Mouse (Mus musculus): ENCODE data around the gene Snx21.

Snx21 gene

GRCm38 (mm10) chr2:164770279-164770678 lies 15.3 kb upstream of the Snx21 start:
- DNase-seq (ENCODE audit: low read depth, low spot score), result no peak

- DNase-seq (ENCODE audit: low read depth, low spot score), result no peak
These were observed 14.5 kb upstream of the Snx21 start for GRCm38 (mm10) chr2:164771123-164771522.

- DNase-seq (ENCODE audit: low read depth, low spot score), result no peak
These were observed 12.2 kb upstream of the Snx21 start for GRCm38 (mm10) chr2:164773229-164773988.

GRCm38 (mm10) chr2:164773989-164774364 lies 11.6 kb upstream of the Snx21 start:
- peak; percentile 39 for DNase-seq (ENCODE audit: low read depth, low spot score)

DNA sequence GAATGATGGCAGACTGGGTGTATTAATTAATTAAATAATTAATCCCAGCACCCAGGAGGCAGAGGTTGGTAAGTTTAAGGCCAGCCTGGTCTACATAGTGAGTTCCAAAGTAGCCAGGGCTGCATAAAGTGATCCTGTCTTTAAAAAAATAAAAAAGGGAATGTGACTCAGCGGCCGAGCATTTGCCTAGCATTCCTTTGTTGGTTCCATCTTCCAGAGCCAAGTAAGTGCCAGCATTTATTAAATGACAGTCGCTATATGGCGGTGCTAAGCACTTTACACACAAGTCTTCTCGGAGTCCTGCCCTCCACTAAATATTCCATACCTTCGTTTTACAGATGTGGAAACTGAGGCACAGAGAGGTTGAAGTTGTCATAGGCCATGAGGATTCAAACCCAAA lies 9.5 kb upstream of the Snx21 start:
- DNase-seq (ENCODE audit: low read depth, low spot score), result no peak

GRCm38 (mm10) chr2:164776801-164777200 lies 8.8 kb upstream of the Snx21 start:
- DNase-seq (ENCODE audit: low read depth, low spot score), result no peak

DNA sequence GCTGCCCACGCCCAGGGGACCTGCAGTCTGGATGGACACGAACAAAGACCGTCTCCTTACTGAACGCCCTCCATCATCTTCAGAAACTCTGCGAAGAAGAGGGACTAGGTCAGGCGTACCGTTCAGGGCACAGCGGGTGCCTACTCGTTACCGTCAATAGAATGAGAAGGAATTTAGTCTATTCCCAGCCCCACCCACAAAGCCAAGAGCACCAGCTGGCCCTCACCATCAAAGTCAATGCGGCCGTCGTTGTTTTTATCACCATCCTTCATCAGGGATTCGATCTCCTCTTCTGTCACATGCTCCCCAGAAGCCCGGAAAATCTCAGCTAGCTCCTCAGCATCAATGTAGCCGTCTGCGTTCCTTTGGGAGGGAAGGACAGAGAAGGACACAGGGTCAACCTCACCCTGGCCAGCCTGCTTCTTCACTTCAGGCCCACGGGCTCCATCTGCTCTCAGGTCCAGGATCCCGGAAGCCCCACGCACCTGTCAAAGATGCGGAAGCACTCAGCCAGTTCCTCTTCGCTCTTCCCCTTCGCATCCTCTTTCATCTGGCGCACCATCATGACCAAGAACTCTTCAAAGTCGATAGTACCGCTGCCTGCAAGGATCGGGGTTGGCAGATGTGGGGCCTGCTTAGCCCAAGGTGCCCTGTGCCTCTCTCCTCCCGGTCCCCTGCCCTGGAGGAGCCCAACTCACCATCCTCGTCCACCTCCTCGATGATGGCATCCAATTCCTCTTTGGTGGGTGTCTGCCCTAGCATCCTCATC lies 8.2 kb upstream of the Snx21 start:
- peak; percentile 78 for DNase-seq (ENCODE audit: low read depth, low spot score)

DNA sequence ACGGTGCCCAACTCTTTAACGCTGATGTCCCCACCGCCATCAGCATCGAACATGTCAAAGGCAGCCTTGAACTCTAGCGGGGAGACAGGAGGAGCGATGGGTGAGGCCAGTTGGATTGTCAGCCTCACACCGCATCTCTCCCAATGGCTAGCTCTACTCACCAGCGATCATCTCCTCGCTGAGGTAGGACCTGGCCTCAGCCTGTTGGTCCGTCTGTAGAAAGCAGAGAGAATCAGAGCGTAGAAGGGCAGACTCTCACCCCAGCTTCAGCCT lies 7.7 kb upstream of the Snx21 start:
- no peak for DNase-seq (ENCODE audit: low read depth, low spot score)

GRCm38 (mm10) chr2:164778809-164779208 lies 6.8 kb upstream of the Snx21 start:
- DNase-seq (ENCODE audit: low read depth, low spot score), result no peak

DNA sequence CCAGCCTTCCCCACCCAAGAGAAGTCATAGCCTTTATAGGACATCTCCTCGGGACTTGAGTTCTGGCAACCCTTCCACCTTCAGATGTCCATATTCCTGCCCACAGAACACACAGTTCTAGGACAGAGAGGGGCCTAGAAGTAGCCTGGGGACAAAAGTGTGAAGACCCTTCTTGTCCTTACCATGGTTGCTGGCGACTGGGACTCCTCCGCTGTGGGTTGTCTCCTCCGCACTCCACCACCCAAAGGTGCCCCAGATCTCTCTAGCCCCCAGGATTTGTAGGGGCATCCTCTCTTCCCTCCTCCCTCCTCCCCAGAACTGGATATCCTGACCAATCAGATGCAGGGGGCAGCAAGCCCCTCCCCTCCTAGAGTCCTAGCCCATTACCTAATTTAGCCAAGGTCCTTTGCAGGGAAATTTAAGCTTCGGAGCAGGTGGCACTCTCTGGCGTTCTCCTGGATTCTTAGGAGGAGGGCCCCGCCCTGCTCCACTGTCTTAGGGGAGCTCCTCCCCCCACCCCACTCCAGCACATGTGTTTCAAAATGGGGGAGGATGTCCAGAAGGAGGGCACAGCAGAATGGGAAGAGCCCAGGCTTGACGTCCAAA lies 6.0 kb upstream of the Snx21 start, which contains the start of gene Tnnc2:
Tnnc2 (minus strand) TSS at position 487 of the 606 bp plus-strand sequence.
- DNase-seq (ENCODE audit: low read depth, low spot score), result no peak

DNA sequence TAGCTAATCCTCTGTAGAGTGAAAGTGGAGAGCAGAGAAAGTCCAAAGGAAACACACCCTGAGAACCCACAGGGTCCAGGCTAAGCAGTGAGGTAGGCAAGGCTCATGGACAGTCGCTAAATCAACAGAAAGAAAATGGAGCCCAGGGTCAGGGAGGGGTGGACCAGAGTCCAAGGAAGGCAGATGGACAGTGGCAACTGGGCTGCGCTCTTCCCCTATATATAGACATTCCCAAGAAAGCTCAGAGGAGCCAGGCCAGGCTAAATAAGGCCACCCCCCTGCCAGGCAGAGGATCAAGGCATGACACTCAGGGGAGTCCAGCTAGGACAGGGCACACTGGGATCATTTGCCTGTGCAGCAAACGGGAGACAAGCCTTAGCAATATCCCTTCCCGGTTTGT lies 3.7 kb upstream of the Snx21 start:
- DNase-seq (ENCODE audit: low read depth, low spot score), result no peak

DNA sequence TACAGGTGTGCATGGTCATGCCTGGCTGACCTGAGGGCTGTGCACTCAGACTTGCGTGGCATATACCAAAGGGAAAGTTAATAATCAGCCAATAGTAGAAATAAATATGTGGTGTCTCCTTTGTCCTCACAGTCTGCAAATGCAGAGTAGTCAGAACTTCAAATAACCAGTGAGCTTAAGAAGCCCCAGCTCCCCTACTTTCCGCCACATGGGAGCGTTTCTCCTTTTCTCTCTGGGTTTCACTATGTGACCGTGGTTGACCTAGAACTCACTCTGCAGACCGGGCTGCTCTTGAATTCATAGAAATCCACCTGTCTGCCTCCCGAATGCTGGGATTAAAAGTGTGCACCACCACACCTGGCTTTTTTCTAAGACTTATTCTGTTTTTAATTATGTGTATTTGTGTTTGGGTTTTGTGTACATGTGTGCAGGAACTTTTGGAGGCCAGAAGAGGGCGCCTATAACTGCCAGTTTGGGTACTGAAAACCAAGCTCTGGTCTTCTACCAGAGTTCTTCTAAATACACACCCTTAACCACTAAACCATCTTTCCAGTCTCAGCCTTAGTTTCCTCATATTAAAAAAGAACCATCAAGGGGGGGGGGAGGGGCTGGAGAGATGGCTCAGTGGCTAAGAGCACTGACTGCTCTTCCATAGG lies 1.6 kb upstream of the Snx21 start:
- peak; percentile 80 for DNase-seq (ENCODE audit: low read depth, low spot score)

DNA sequence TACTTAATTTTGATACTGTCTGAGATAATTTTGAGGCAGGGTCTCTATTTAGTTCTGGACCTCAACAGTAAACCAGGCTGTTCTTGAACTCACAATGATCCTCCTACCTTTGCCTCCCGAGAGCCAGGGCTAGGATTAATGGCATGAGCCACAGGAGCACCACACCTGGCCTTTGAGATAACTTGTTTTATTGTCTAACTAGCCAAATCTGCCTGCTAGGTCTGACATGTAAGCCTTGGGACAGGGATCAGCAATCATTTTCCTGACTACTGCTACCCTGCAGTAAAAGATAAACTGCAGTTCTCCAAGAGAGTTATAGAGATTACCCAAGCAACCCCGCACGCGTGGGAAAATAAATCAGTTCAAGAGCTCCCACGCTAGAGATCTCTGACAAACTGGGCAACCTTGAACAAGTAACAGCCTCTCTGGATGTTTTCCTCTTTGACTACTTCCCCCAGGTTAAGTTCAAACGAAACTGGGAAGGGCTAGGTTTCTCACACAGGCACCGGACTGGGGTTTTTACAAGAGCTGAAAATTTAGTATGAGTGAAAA lies 678 bp upstream of the Snx21 start:
- no peak for DNase-seq (ENCODE audit: low read depth, low spot score)

DNA sequence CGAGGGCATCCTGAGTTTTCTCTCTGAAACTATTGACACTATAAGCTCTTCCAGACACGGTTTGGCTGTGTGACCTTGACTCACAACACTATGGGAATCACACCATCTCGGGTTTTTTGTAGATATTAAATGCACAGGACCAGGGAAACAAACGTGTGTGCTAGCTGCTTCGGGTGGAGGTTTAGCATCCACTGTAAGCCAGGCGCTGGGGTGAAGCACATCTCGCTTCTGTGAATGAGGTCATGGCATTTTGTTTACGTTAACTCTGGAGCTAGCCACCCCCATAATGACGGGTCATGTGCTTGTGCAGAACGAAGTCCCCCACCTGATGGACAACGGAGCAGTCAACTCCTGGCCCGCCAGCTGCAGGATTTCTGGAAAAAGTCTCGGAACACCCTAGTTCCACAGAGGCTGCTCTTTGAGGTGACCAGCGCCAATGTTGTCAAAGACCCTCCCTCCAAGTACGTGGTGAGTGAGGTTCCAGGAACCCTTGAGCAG lies 814 bp downstream of the Snx21 start:
- no peak for DNase-seq (ENCODE audit: low read depth, low spot score)

DNA sequence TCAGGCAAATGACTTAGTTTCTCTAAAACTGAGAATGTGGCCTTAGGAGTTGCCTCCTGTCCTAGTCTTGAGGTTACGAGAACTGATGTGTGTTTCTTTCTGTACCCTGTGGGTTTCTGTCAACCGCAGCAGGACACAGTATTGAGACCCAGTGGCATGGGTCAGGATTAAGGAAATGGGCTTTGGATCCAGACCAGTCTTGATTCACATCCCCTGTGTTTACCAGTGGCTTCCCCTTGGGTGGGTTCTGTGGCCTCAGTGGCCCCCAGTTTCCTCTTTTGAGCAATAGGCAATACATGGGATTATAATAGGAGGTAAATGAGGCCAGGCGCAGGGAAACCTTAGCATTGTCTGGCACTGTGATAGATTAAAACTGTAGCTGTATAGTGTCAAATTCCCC lies 1.4 kb downstream of the Snx21 start:
- no peak for DNase-seq (ENCODE audit: low read depth, low spot score)

DNA sequence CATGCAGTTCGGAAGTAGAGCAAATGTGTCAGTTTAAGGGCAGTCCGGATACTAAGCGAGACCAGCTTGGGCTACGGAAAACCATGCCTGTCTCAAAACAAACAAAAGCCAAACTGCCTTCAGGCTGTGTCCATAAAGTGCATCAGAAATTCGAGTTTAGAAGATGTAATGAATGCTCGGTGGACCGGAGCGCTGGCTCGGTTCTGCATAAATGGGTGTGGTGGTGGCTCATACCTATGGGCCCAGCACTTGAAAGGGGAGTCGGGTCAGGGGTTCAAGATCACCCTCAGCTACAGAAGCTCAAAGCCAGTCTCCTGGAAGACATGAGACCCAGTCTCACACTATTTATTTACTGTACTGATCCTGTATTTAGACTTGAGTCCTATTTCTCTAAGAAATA lies 2.2 kb downstream of the Snx21 start:
- no peak for DNase-seq (ENCODE audit: low read depth, low spot score)

GRCm38 (mm10) chr2:164788411-164788810 lies 2.8 kb downstream of the Snx21 start:
- peak; percentile 54 for DNase-seq (ENCODE audit: low read depth, low spot score)

DNA sequence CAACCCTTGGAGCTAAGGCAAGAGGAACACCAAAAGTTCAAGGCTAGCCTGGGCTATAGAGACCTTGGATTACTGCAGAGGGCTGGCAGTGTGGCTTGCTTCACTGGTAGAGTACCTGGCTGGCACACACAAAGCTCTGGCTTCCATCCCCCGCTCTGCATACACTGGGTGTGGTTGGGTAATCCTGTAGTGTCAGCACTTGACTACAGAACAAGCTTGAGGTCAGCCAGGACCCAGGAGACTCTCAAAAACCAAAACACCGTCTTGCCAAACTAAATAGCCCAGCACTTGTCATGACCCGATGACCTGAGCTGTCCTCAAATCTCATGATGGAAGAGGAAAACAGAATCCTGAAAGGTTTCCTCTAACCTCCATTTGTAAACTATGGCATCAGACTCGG lies 4.8 kb downstream of the Snx21 start:
- DNase-seq (ENCODE audit: low read depth, low spot score), result no peak

- no peak for DNase-seq (ENCODE audit: low read depth, low spot score)
These were observed 6.2 kb downstream of the Snx21 start for GRCm38 (mm10) chr2:164791841-164792261.

DNA sequence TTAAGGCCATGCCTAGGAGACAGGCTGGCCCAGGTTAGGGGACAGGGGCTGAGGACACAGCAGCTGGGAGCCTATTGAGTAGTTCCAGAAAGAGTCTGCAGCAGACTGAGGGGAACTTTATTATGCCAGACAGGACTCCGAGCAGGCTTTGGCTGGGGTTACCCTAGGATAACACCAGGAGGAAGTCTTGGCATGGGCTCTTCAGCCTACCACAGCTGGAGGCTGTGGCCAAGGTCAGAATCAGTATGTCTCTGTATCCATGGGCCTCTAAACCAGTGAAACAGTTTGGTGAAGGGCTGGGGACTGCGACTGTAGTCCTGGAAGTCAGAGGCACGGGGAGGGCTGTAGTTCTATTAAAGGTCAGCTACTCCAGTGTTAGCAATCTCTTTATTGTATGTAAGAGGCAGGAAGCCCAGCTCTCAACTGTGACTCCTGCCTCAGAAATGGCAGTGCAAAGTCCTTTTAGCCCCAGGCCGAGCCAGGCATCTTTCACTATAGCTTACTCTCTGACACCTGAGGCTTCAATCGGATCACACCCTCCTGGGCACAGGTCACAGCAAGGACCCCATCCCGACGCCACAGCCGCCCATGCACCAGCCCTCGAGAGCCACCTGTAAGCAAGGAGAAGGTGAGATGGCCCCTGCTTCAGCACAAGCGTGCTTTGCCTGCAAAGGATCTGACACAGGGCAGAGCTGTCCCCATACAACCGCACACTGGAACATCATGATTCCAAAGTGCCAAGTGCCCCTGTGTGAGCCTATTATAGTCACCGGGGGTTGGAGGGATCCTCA lies 7.0 kb downstream of the Snx21 start:
- no peak for DNase-seq (ENCODE audit: low read depth, low spot score)

- DNase-seq (ENCODE audit: low read depth, low spot score), result peak; percentile 90
These were observed 7.6 kb downstream of the Snx21 start for GRCm38 (mm10) chr2:164793236-164793635.

Data from ZHBTc4 (cell line).